Comparison of ENCODE assay signal across 19 mouse cellular contexts in genomic region chr1:164047934-164048333, GRCm38 (mm10). TPM values are rescaled to one million over a fixed set of nuclear protein-coding genes. Genes with fewer than 3 reads are reported as not detected.
"Had no signal": no experiment of that assay in that cellular context is flagged by ENCODE, and none has a peak within 500 bp of the region (broad histone marks: within the 10 kb centered on the region; RNA-seq: fewer than 3 reads in every experiment).

Gene Sele (plus strand): TSS chr1:164048234.

- DNase-seq: kidney, adult 9 months; kidney, postnatal 14 days; kidney, postnatal 4 days; left cerebral cortex, postnatal 4 days; liver, postnatal 0 days; lung, embryonic 14.5 days; midbrain, embryonic 14.5 days; thymus, adult 18-20 months; thymus, postnatal 14 days had no signal

- H3K27me3 ChIP-seq: limb, embryonic 12.5 days; limb, embryonic 15.5 days had no signal

- H3K4me3 ChIP-seq: limb, embryonic 12.5 days; limb, embryonic 15.5 days had no signal

- H3K4me1 ChIP-seq: limb, embryonic 12.5 days; limb, embryonic 15.5 days had no signal

- ATAC-seq: liver, postnatal 0 days; lung, postnatal 0 days had no signal

- H3K9ac ChIP-seq: limb, embryonic 12.5 days; limb, embryonic 15.5 days; liver, embryonic 14.5 days; liver, postnatal 0 days; lung, embryonic 14.5 days had no signal

- H3K36me3 ChIP-seq: limb, embryonic 12.5 days; limb, embryonic 15.5 days had no signal

- H3K4me2 ChIP-seq: limb, embryonic 12.5 days; limb, embryonic 15.5 days; liver, embryonic 11.5 days; lung, embryonic 14.5 days had no signal

- H3K9me3 ChIP-seq: limb, embryonic 12.5 days; limb, embryonic 15.5 days had no signal

- H3K27ac ChIP-seq: limb, embryonic 12.5 days; limb, embryonic 15.5 days; liver, embryonic 14.5 days; macrophage had no signal

RNA-seq across cellular contexts. Expression of gene Sele, which starts in this region (rescaled TPM):
- total RNA-seq: layer of hippocampus, adult 18-20 months; left cerebral cortex, postnatal 4 days; midbrain, postnatal 0 days had no signal
- polyA plus RNA-seq: lung, embryonic 14.5 days; lung, postnatal 0 days; macrophage; midbrain, embryonic 14.5 days; midbrain, postnatal 0 days; neural tube, embryonic 14.5 days; small intestine, adult 2 months had no signal
